In the genomic region with DNA sequence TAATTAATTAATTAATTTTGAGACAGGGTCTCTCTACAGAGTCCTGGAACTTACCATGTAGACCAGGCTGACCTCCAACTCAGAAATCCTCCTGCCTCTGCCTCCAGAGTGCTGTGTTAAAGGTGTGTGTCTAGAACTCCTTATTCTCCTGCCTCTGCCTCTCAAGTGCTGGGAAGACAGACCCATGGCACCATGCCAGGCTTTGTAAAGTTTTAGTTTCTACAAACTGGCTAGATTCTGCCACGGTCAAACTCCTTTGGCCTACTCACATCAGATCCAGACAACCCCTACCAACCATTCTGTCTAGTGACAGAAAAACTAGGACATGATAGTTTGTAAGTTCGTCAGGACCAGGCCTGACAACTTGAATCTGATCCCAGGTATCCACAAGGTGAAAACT, we compare ENCODE assay signal across 9 mouse cellular contexts. TPM values are rescaled to one million over a fixed set of nuclear protein-coding genes. Genes with fewer than 3 reads are reported as not detected.
DNase-seq lines count a peak whose midpoint lies in the region; ATAC-seq lines count a peak whose summit lies in the region.
"Had no signal": no experiment of that assay in that cellular context is flagged by ENCODE, and none has a peak within 500 bp of the region (broad histone marks: within the 10 kb centered on the region; RNA-seq: fewer than 3 reads in every experiment).

No protein-coding gene starts in this region.

- H3K4me2 ChIP-seq in heart, embryonic 13.5 days, result peak overlapping the region; percentile 97
- peak overlapping the region; percentile 77; the same call in 1 of the 2 replicates for H3K4me2 ChIP-seq in hindbrain, embryonic 11.5 days (replicated peaks; ENCODE audit: low read depth, low read length)

- WGBS in heart, embryonic 13.5 days, result 81% methylated on average over 2 of the region's 2 CpGs
- 94% methylated on average over 2 of the region's 2 CpGs for WGBS in hindbrain, embryonic 11.5 days
- 91% methylated on average over 2 of the region's 2 CpGs for WGBS in midbrain, embryonic 10.5 days

- H3K9ac ChIP-seq in heart, embryonic 13.5 days, result peak overlapping the region; percentile 94; the same call in 1 of the 2 replicates
- no peak overlapping the region for H3K9ac ChIP-seq in hindbrain, embryonic 11.5 days (ENCODE audit: low read depth, low read length)

- H3K4me3 ChIP-seq in heart, embryonic 13.5 days, result peak overlapping the region; percentile 97
- no peak overlapping the region for H3K4me3 ChIP-seq in hindbrain, embryonic 11.5 days (ENCODE audit: low read depth, low read length)
- peak overlapping the region; percentile 93 for H3K4me3 ChIP-seq in midbrain, embryonic 10.5 days

- intact Hi-C loops in heart, postnatal 36 days (cut with DNase I), result loop anchor here (2.0 to 5.0 kb wide), 2 partner anchors 14 to 69 kb away; a partner anchor contains a TSS

- H3K27me3 ChIP-seq in heart, embryonic 13.5 days (replicated peaks), result no peaks in the 10 kb centered on the region
- no peaks in the 10 kb centered on the region for H3K27me3 ChIP-seq in hindbrain, embryonic 11.5 days (ENCODE audit: control insufficient read depth, insufficient read depth, low read length)
- no peaks in the 10 kb centered on the region for H3K27me3 ChIP-seq in midbrain, embryonic 10.5 days (ENCODE audit: low read depth, poor library complexity, severe bottlenecking)

- ATAC-seq in heart, embryonic 13.5 days (ENCODE audit: extremely low read depth, insufficient number of reproducible peaks, low FRiP score, low TSS enrichment), result no peak
- no peak for ATAC-seq in hindbrain, embryonic 11.5 days (ENCODE audit: low FRiP score)

- H3K36me3 ChIP-seq in heart, embryonic 13.5 days, result peaks cover 55% of the 10 kb centered on the region
- H3K36me3 ChIP-seq in hindbrain, embryonic 11.5 days (ENCODE audit: control insufficient read depth, insufficient read depth, low read length), result no peaks in the 10 kb centered on the region
- peaks cover 63% of the 10 kb centered on the region for H3K36me3 ChIP-seq in midbrain, embryonic 10.5 days

- DNase-seq in heart, postnatal 36 days, result no peak
- peak; percentile 36 for DNase-seq in NIH3T3 (ENCODE audit: low read depth)
- no peak for DNase-seq in hindbrain, embryonic 11.5 days (ENCODE audit: low spot score)
- no peak for DNase-seq in midbrain, embryonic 10.5 days (ENCODE audit: low spot score)
- no peak for DNase-seq in adrenal gland, postnatal 25 days
- DNase-seq in thymus, postnatal 0 days (ENCODE audit: low spot score), result no peak
- no peak for DNase-seq in thymus, postnatal 10 days (ENCODE audit: low spot score in 2 of 2)
- DNase-seq: cerebellum, adult 11 months had no signal

- peaks cover 31% of the 10 kb centered on the region for H3K4me1 ChIP-seq in heart, embryonic 13.5 days
- peaks cover 4% of the 10 kb centered on the region; the same call in 1 of the 2 replicates for H3K4me1 ChIP-seq in hindbrain, embryonic 11.5 days (replicated peaks; ENCODE audit: control insufficient read depth, insufficient read depth, low read length)
- peaks cover 30% of the 10 kb centered on the region for H3K4me1 ChIP-seq in midbrain, embryonic 10.5 days

- H3K9me3 ChIP-seq in heart, embryonic 13.5 days, result no peaks in the 10 kb centered on the region
- H3K9me3 ChIP-seq in hindbrain, embryonic 11.5 days (ENCODE audit: control insufficient read depth, low read length), result no peaks in the 10 kb centered on the region
- no peaks in the 10 kb centered on the region for H3K9me3 ChIP-seq in midbrain, embryonic 10.5 days (replicated peaks)

- no peak overlapping the region for H3K27ac ChIP-seq in heart, embryonic 13.5 days (replicated peaks)
- no peak overlapping the region for H3K27ac ChIP-seq in hindbrain, embryonic 11.5 days (ENCODE audit: low read depth, low read length)
- H3K27ac ChIP-seq in midbrain, embryonic 10.5 days (replicated peaks), result no peak overlapping the region

RNA-seq across cellular contexts. Expression of a gene that starts 1.4 kb away (rescaled TPM):
- 11.9 and 12.4 TPM in 2 replicates for polyA plus RNA-seq in heart, embryonic 13.5 days (2015; fragmentation: Nextera tagmentation; extraction: Ambion mirVana)
- total RNA-seq in heart, postnatal 36 days (2021), result 10 to 100 TPM; 68.5 to 72.2 TPM
- 10.7 and 13.0 TPM in 2 replicates for polyA plus RNA-seq in hindbrain, embryonic 11.5 days (2014; fragmentation: Nextera tagmentation; extraction: Ambion mirVana)
- polyA plus RNA-seq in midbrain, embryonic 10.5 days (2016; fragmentation: Nextera tagmentation; extraction: Ambion mirVana), result 13.1 and 16.3 TPM in 2 replicates
- 36.2 and 37.2 TPM in 2 replicates for total RNA-seq in adrenal gland, postnatal 25 days (2021)
- 11.9 and 13.8 TPM in 2 replicates for polyA plus RNA-seq in thymus, postnatal 0 days (2015; fragmentation: Nextera tagmentation; extraction: Ambion mirVana)

RNA-seq across cellular contexts. Expression of a gene that starts 16.0 kb away (rescaled TPM):
- polyA plus RNA-seq in heart, embryonic 13.5 days (2015; fragmentation: Nextera tagmentation; extraction: Ambion mirVana), result 40.1 and 45.6 TPM in 2 replicates
- total RNA-seq in heart, postnatal 36 days (2021), result 10 to 100 TPM; 36.4 to 45.2 TPM
- 49.8 and 53.0 TPM in 2 replicates for polyA plus RNA-seq in hindbrain, embryonic 11.5 days (2014; fragmentation: Nextera tagmentation; extraction: Ambion mirVana)
- polyA plus RNA-seq in midbrain, embryonic 10.5 days (2016; fragmentation: Nextera tagmentation; extraction: Ambion mirVana), result 96.8 and 105 TPM in 2 replicates
- total RNA-seq in adrenal gland, postnatal 25 days (2021), result 59.1 and 76.4 TPM in 2 replicates
- 36.7 and 41.3 TPM in 2 replicates for polyA plus RNA-seq in thymus, postnatal 0 days (2015; fragmentation: Nextera tagmentation; extraction: Ambion mirVana)

RNA-seq across cellular contexts. Expression of a gene that starts 47.3 kb away (rescaled TPM):
- 8.8 and 9.4 TPM in 2 replicates for polyA plus RNA-seq in heart, embryonic 13.5 days (2015; fragmentation: Nextera tagmentation; extraction: Ambion mirVana)
- total RNA-seq in heart, postnatal 36 days (2021), result 1 to 10 TPM; 4.6 to 5.8 TPM
- 11.4 and 13.4 TPM in 2 replicates for polyA plus RNA-seq in hindbrain, embryonic 11.5 days (2014; fragmentation: Nextera tagmentation; extraction: Ambion mirVana)
- 16.5 and 16.9 TPM in 2 replicates for polyA plus RNA-seq in midbrain, embryonic 10.5 days (2016; fragmentation: Nextera tagmentation; extraction: Ambion mirVana)
- 9.1 and 10.6 TPM in 2 replicates for total RNA-seq in adrenal gland, postnatal 25 days (2021)
- polyA plus RNA-seq in thymus, postnatal 0 days (2015; fragmentation: Nextera tagmentation; extraction: Ambion mirVana), result 8.0 and 8.4 TPM in 2 replicates

RNA-seq across cellular contexts. Expression of a gene that starts 47.3 kb away (rescaled TPM):
- 1.1 and 1.2 TPM in 2 replicates for polyA plus RNA-seq in heart, embryonic 13.5 days (2015; fragmentation: Nextera tagmentation; extraction: Ambion mirVana)
- total RNA-seq in heart, postnatal 36 days (2021), result 10 to 100 TPM; 17.1 to 22.0 TPM
- 0.74 and 1.3 TPM in 2 replicates for polyA plus RNA-seq in hindbrain, embryonic 11.5 days (2014; fragmentation: Nextera tagmentation; extraction: Ambion mirVana)
- 1.8 and 2.1 TPM in 2 replicates for polyA plus RNA-seq in midbrain, embryonic 10.5 days (2016; fragmentation: Nextera tagmentation; extraction: Ambion mirVana)
- 2.4 and 3.6 TPM in 2 replicates for total RNA-seq in adrenal gland, postnatal 25 days (2021)
- 1.4 TPM in 2 replicates for polyA plus RNA-seq in thymus, postnatal 0 days (2015; fragmentation: Nextera tagmentation; extraction: Ambion mirVana)

RNA-seq across cellular contexts. Expression of a gene that starts 57.1 kb away (rescaled TPM):
- 9.1 and 9.3 TPM in 2 replicates for polyA plus RNA-seq in heart, embryonic 13.5 days (2015; fragmentation: Nextera tagmentation; extraction: Ambion mirVana)
- 1 to 10 TPM; 7.6 to 7.9 TPM for total RNA-seq in heart, postnatal 36 days (2021)
- 11.2 and 13.0 TPM in 2 replicates for polyA plus RNA-seq in hindbrain, embryonic 11.5 days (2014; fragmentation: Nextera tagmentation; extraction: Ambion mirVana)
- polyA plus RNA-seq in midbrain, embryonic 10.5 days (2016; fragmentation: Nextera tagmentation; extraction: Ambion mirVana), result 19.0 and 19.9 TPM in 2 replicates
- 9.2 and 10.0 TPM in 2 replicates for total RNA-seq in adrenal gland, postnatal 25 days (2021)
- polyA plus RNA-seq in thymus, postnatal 0 days (2015; fragmentation: Nextera tagmentation; extraction: Ambion mirVana), result 12.7 and 15.1 TPM in 2 replicates
